Mouse (Mus musculus) embryonic facial prominence, embryonic 14.5 days (tissue): ENCODE data around the gene Olfr70. TPM values are rescaled to one million over a fixed set of nuclear protein-coding genes. Genes with fewer than 3 reads are reported as not detected.

Source experiments
- ATAC-seq: fragments of 200-750 bp; cut with Nextera tagmentation; 2 replicates; pipeline ENCODE4 v1.8.0; 2017; ENCODE audit warnings: low read depth, moderate number of reproducible peaks, moderate TSS enrichment
- DNase-seq: peaks from one replicate; pipeline ENCODE4 v3.0.0-alpha.2; 2015; ENCODE audit warnings: low spot score
- H3K27ac ChIP-seq: fragments of 300-500 bp; sonication (generic); replicated peaks from 2 replicates; pipeline ENCODE4 v1.5.1; 2014; ENCODE audit warnings: low read depth, mild to moderate bottlenecking, low read length, moderate library complexity
- H3K27me3 ChIP-seq: fragments of 300-500 bp; sonication (generic); replicated peaks from 2 replicates; pipeline ENCODE4 v1.6.1; 2014; ENCODE audit warnings: low read length; ENCODE audit not compliant: control insufficient read depth, insufficient read depth
- H3K36me3 ChIP-seq: fragments of 300-500 bp; sonication (generic); 2 replicates; pipeline ENCODE4 v1.6.1; 2014; ENCODE audit warnings: low read length, mixed read lengths; ENCODE audit not compliant: control insufficient read depth, insufficient read depth
- H3K4me1 ChIP-seq: fragments of 300-500 bp; sonication (generic); 2 replicates; pipeline ENCODE4 v1.6.1; 2014; ENCODE audit warnings: antibody characterized with exemption, low read length; ENCODE audit not compliant: control insufficient read depth, insufficient read depth
- H3K4me2 ChIP-seq: fragments of 300-500 bp; sonication (generic); 2 replicates; pipeline ENCODE4 v1.6.1; 2014; ENCODE audit warnings: low read depth, mild to moderate bottlenecking, low read length, moderate library complexity, mixed read lengths
- H3K4me3 ChIP-seq: fragments of 300-500 bp; sonication (generic); 2 replicates; pipeline ENCODE4 v1.5.1; 2014; ENCODE audit warnings: low read depth, mild to moderate bottlenecking, low read length
- H3K9ac ChIP-seq: fragments of 300-500 bp; sonication (generic); 2 replicates; pipeline ENCODE4 v1.6.1; 2014; ENCODE audit warnings: low read depth, mild to moderate bottlenecking, low read length, moderate library complexity, mixed read lengths
- H3K9me3 ChIP-seq: fragments of 300-500 bp; sonication (generic); 2 replicates; pipeline ENCODE4 v1.6.1; 2016; ENCODE audit warnings: low read length; ENCODE audit not compliant: control insufficient read depth
- WGBS: fragments of 180-500 bp; shearing (Covaris S2); extraction: QIAGEN DNeasy Blood & Tissue Kit; methylation state at CpG from one replicate; pipeline ENCODE4 v1.1.7; 2014; 5-methylcytosine and 5-hydroxymethylcytosine counted together
- polyA plus RNA-seq: library from polyadenylated mRNA; unstranded; fragments of >200 nt; fragmentation: Nextera tagmentation; extraction: Ambion mirVana; gene quantifications from 2 replicates; pipeline ENCODE4 v1.2.1, GENCODE M21; 2014

Olfr70 gene
- polyA plus RNA-seq, 1 experiment from 2014 or later, result not detected

- peaks cover 5% of the 10 kb centered on the region; the same call in 1 of the 2 replicates for H3K4me1 ChIP-seq
- 90% methylated on average over 4 of the region's 4 CpGs for WGBS
- no peaks in the 10 kb centered on the region for H3K27me3 ChIP-seq
- no peaks in the 10 kb centered on the region for H3K36me3 ChIP-seq
- no peak for DNase-seq
- ATAC-seq, result no peak
- H3K9me3 ChIP-seq, result no peaks in the 10 kb centered on the region
- H3K27ac ChIP-seq, result no peak overlapping the region
- no peak overlapping the region for H3K4me2 ChIP-seq
- H3K4me3 ChIP-seq, result no peak overlapping the region
- H3K9ac ChIP-seq, result no peak overlapping the region
Measured at GRCm38 (mm10) chr4:43722191-43722590, 21.6 kb upstream of the Olfr70 start.

- H3K27me3 ChIP-seq, result no peaks in the 10 kb centered on the region
- peak overlapping the region; percentile 67 for H3K27ac ChIP-seq
- peak; percentile 52 for DNase-seq
- H3K36me3 ChIP-seq, result no peaks in the 10 kb centered on the region
- 41% methylated on average over 14 of the region's 16 CpGs for WGBS
- ATAC-seq, result peak; percentile 26; the same call in 1 of the 2 replicates
- no peak overlapping the region for H3K9ac ChIP-seq
- no peaks in the 10 kb centered on the region for H3K9me3 ChIP-seq
- no peak overlapping the region for H3K4me3 ChIP-seq
- H3K4me1 ChIP-seq, result no peaks in the 10 kb centered on the region
- no peak overlapping the region for H3K4me2 ChIP-seq
Measured at GRCm38 (mm10) chr4:43720491-43721228, 20.1 kb upstream of the Olfr70 start.

- no peaks in the 10 kb centered on the region for H3K4me1 ChIP-seq
- H3K9ac ChIP-seq, result no peak overlapping the region
- no peaks in the 10 kb centered on the region for H3K36me3 ChIP-seq
- DNase-seq (peak; percentile 79), ATAC-seq (no peak)
- H3K27ac ChIP-seq, result no peak overlapping the region; the same call in 1 of the 2 replicates
- H3K4me3 ChIP-seq, result no peak overlapping the region
- H3K9me3 ChIP-seq, result no peaks in the 10 kb centered on the region
- H3K4me2 ChIP-seq, result no peak overlapping the region
- 29% methylated on average over 7 of the region's 7 CpGs for WGBS
- H3K27me3 ChIP-seq, result no peaks in the 10 kb centered on the region
Measured at GRCm38 (mm10) chr4:43713652-43714219, 13.1 kb upstream of the Olfr70 start.

GRCm38 (mm10) chr4:43711821-43712220 is 11.2 kb upstream of the Olfr70 start:
- no peak overlapping the region for H3K4me3 ChIP-seq
- H3K9me3 ChIP-seq, result no peaks in the 10 kb centered on the region
- H3K36me3 ChIP-seq, result no peaks in the 10 kb centered on the region
- no peaks in the 10 kb centered on the region for H3K4me1 ChIP-seq
- peak; percentile 65 for DNase-seq
- WGBS, result 0% methylated on average over 2 of the region's 2 CpGs
- H3K4me2 ChIP-seq, result no peak overlapping the region
- no peak overlapping the region for H3K9ac ChIP-seq
- H3K27me3 ChIP-seq, result no peaks in the 10 kb centered on the region
- H3K27ac ChIP-seq, result no peak overlapping the region
- no peak for ATAC-seq

- H3K9me3 ChIP-seq, result no peaks in the 10 kb centered on the region
- H3K27ac ChIP-seq, result no peak within 1 kb of the TSS
- no peak within 1 kb of the TSS for H3K4me2 ChIP-seq
- ATAC-seq, result no peak
- 78% methylated on average over 6 of the region's 6 CpGs for WGBS
- H3K36me3 ChIP-seq, result no peaks in the 10 kb centered on the region
- H3K4me1 ChIP-seq, result no peaks in the 10 kb centered on the region
- H3K4me3 ChIP-seq, result no peak within 1 kb of the TSS
- H3K27me3 ChIP-seq, result no peaks in the 10 kb centered on the region
- no peak within 1 kb of the TSS; the same call in 1 of the 2 replicates for H3K9ac ChIP-seq
- no peak for DNase-seq
Measured at GRCm38 (mm10) chr4:43709869-43710268, 9.3 kb upstream of the Olfr70 start, which contains the start of gene Olfr71. Olfr71 (minus strand) TSS chr4:43710255.

GRCm38 (mm10) chr4:43705991-43706390 is 5.4 kb upstream of the Olfr70 start:
- no peak overlapping the region for H3K4me2 ChIP-seq
- H3K4me1 ChIP-seq, result no peaks in the 10 kb centered on the region
- H3K4me3 ChIP-seq, result no peak overlapping the region
- WGBS, result 82% methylated on average over 13 of the region's 13 CpGs
- no peaks in the 10 kb centered on the region for H3K9me3 ChIP-seq
- H3K27ac ChIP-seq, result no peak overlapping the region
- no peak for DNase-seq
- no peak for ATAC-seq
- no peaks in the 10 kb centered on the region for H3K36me3 ChIP-seq
- H3K9ac ChIP-seq, result no peak overlapping the region
- H3K27me3 ChIP-seq, result no peaks in the 10 kb centered on the region

DNA sequence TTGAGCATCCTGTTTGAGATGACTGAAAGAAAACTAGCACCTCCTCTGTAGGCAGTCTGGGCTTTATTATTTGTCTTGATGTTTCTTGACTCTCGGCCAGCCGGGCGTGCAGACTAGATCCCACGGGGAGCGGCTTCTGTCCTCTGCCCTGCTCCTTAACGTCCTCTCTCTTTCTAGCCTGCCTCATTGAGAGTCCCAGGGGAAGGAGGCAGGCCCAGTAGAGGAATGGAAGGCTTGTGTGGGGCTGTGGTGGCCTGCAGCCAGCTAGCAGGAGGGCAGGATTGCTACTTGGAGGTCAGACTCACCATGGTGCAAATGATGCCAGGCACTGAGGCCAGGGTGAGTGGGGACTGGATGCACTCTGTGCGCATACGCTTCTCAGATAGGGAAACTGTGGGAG is 3.2 kb upstream of the Olfr70 start:
- Histone ChIP-seq H3K27me3 (no peaks in the 10 kb centered on the region), H3K4me1 (no peaks in the 10 kb centered on the region), H3K9ac (no peak overlapping the region), H3K4me2 (no peak overlapping the region), H3K9me3 (no peaks in the 10 kb centered on the region), H3K36me3 (no peaks in the 10 kb centered on the region), H3K4me3 (no peak overlapping the region), H3K27ac (no peak overlapping the region)
- whole genome bisulfite sequencing, result 88% methylated on average over 8 of the region's 8 CpGs
- ATAC-seq (no peak), DNase-seq (no peak)

DNA sequence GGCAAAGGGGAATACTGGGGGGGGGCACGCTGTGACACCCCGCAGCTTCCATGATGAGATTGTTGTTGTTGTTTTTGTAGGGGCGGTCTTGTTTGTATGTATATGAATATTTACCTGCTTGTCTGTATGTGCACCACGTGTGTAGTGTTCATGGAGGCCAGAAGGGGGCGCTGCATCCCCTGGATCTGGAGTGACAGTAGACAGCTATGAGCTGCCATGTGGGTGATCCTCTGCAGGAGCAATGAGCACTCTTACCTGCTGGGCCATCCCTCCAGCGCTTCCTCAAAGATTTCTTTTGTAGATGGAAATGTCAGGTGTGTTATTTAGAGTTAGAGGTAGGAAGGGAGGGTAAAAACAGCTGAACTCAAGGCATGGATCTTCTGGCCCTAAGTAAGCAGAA is 2.8 kb upstream of the Olfr70 start:
- Histone ChIP-seq H3K27ac (no peak overlapping the region), H3K4me1 (no peaks in the 10 kb centered on the region), H3K9me3 (no peaks in the 10 kb centered on the region), H3K36me3 (no peaks in the 10 kb centered on the region), H3K9ac (no peak overlapping the region), H3K4me2 (no peak overlapping the region), H3K4me3 (no peak overlapping the region), H3K27me3 (no peaks in the 10 kb centered on the region)
- 69% methylated on average over 6 of the region's 6 CpGs for WGBS
- ATAC-seq, result no peak
- no peak for DNase-seq

GRCm38 (mm10) chr4:43696561-43696960 is 4.0 kb downstream of the Olfr70 start:
- H3K27me3 ChIP-seq, result no peaks in the 10 kb centered on the region
- WGBS, result 89% methylated on average over 13 of the region's 13 CpGs
- H3K4me1 ChIP-seq, result no peaks in the 10 kb centered on the region

More at GRCm38 (mm10) chr4:43696561-43696960, 4.0 kb downstream of the Olfr70 start:
- Histone ChIP-seq H3K9ac (no peak overlapping the region), H3K4me2 (no peak overlapping the region), H3K4me3 (no peak overlapping the region), H3K36me3 (no peaks in the 10 kb centered on the region), H3K27ac (no peak overlapping the region), H3K9me3 (no peaks in the 10 kb centered on the region)
- no peak for DNase-seq
- ATAC-seq, result no peak
